Mouse (Mus musculus) intestine, embryonic 14.5 days (tissue): ENCODE data around the gene Bace1. TPM values are rescaled to one million over a fixed set of nuclear protein-coding genes. Genes with fewer than 3 reads are reported as not detected.

Experiments used
- ATAC-seq: fragments of 200-750 bp; cut with Nextera tagmentation; replicated peaks from 2 replicates; pipeline ENCODE4 v1.8.0; 2017; ENCODE audit warnings: low read depth, moderate number of reproducible peaks, moderate TSS enrichment, moderate library complexity; ENCODE audit not compliant: low FRiP score, low TSS enrichment
- DNase-seq: peaks from one replicate; pipeline ENCODE4 v3.0.0-alpha.2; 2018; ENCODE audit warnings: low spot score
- H3K27ac ChIP-seq: fragments of 300-500 bp; sonication (generic); 2 replicates; pipeline ENCODE4 v1.5.1; 2014; ENCODE audit warnings: low read depth, mild to moderate bottlenecking, control low read depth
- H3K27me3 ChIP-seq: fragments of 300-500 bp; sonication (generic); replicated peaks from 2 replicates; pipeline ENCODE4 v1.6.1; 2014; ENCODE audit warnings: low read length, control low read depth; ENCODE audit not compliant: control insufficient read depth, insufficient read depth
- H3K36me3 ChIP-seq: fragments of 300-500 bp; sonication (generic); 2 replicates; pipeline ENCODE4 v1.6.1; 2014; ENCODE audit warnings: low read length, control low read depth; ENCODE audit not compliant: control insufficient read depth, insufficient read depth
- H3K4me1 ChIP-seq: fragments of 300-500 bp; sonication (generic); replicated peaks from 2 replicates; pipeline ENCODE4 v1.6.1; 2014; ENCODE audit warnings: low read length, control low read depth, mixed read lengths; ENCODE audit not compliant: control insufficient read depth, insufficient read depth
- H3K4me2 ChIP-seq: fragments of 300-500 bp; sonication (generic); 2 replicates; pipeline ENCODE4 v1.6.1; 2014; ENCODE audit warnings: low read length
- H3K4me3 ChIP-seq: fragments of 300-500 bp; sonication (generic); 2 replicates; pipeline ENCODE4 v1.5.1; 2014; ENCODE audit warnings: low read depth, low read length, control low read depth, mixed read lengths
- H3K9ac ChIP-seq: fragments of 300-500 bp; sonication (generic); 2 replicates; pipeline ENCODE4 v1.6.1; 2014; ENCODE audit warnings: mild to moderate bottlenecking, low read length
- H3K9me3 ChIP-seq: fragments of 300-500 bp; sonication (generic); 2 replicates; pipeline ENCODE4 v1.6.1; 2016; ENCODE audit warnings: low read length, control low read depth; ENCODE audit not compliant: control insufficient read depth
- WGBS: fragments of 180-500 bp; shearing (Covaris S2); extraction: QIAGEN DNeasy Blood & Tissue Kit; methylation state at CpG from one replicate; pipeline ENCODE4 v1.1.7; 2014; 5-methylcytosine and 5-hydroxymethylcytosine counted together
- polyA plus RNA-seq: library from polyadenylated mRNA; unstranded; fragments of >200 nt; fragmentation: Nextera tagmentation; extraction: Ambion mirVana; gene quantifications from 2 replicates; pipeline ENCODE4 v1.2.1, GENCODE M21; 2014

Gene Bace1
- polyA plus RNA-seq, 1 experiment from 2014 or later = 26.8 TPM

DNA sequence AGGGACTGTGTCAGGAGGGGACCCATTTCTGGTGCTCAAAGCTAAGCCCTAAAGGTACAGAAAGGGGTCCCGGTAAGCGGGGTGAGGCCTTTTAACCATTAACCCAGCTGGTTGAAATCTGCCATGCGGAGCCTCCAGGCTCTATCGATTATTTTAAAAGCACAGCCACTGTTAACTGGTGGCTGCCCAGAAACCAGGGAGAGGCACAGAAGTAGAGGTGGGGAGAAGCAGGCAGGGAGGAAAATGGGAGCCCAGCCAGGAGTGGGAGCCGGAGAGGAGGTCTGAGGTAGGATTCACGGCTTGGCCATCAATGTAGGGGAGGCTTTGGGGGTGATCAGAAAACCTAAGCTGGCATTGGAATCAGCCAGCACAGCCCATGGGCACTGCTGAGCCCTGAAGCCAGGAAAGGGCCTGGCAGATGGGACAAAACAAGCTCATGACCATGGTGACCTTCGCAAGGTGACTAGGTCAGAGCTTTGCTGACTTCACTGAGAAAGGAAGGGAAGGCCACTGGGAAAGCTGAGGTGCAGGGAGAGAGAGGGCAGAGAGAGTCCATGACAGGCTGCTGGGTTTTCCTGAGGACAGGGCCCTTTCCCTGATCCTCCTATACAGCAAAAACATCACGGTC is 12.3 kb downstream of the Bace1 start:
- Histone ChIP-seq H3K27ac (peak overlapping the region; percentile 80), H3K9me3 (no peaks in the 10 kb centered on the region), H3K4me2 (no peak overlapping the region), H3K9ac (no peak overlapping the region), H3K27me3 (no peaks in the 10 kb centered on the region), H3K36me3 (peaks cover 16% of the 10 kb centered on the region), H3K4me3 (no peak overlapping the region), H3K4me1 (peaks cover 5% of the 10 kb centered on the region; the same call in 1 of the 2 replicates)
- DNase-seq = peak; percentile 54
- ATAC-seq = no peak
- 66% methylated on average over 8 of the region's 8 CpGs for WGBS

DNA sequence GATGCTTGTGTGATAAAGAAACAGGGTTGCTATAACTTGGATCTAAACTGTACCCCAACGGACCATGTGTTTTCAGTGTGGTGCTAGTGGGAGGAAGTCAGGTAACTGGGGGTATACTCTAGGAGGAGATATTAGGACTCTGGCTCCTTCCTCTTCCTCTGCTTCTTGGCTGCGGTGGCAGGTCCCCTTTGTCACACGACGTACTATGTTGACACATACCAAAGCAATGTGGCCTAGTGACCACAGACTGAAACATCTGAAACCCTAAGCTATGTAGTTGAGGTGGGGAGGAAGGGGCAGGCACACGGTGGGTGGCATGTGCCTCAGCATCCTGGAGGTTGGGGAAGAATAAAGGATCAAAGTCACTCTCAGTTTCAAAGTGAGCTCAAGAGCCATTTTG is 12.9 kb downstream of the Bace1 start:
- ATAC-seq = no peak

DNA sequence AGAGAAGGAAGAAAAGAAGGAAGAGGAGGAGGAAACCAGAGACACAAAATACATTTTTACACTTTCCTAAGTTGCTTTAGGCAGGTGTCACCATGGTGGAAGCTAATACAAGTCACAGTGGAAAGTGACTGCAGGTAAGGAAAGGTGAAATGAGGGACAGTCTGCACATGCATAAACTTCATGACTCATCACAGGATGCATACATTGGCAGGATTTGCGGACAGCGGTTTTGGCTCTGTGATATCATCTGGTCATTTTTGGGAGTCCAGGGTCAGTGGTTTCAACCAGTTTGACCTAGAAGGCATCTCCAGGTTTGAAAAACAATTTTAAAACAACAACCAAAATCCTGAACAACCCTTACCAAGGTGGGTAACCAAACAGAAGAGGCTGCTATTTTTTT is 13.4 kb downstream of the Bace1 start:
- H3K27ac ChIP-seq = no peak overlapping the region

More for the DNA sequence above, 12.9 kb downstream of the Bace1 start:
- Histone ChIP-seq H3K27me3 (no peaks in the 10 kb centered on the region), H3K4me1 (peaks cover 5% of the 10 kb centered on the region; the same call in 1 of the 2 replicates), H3K36me3 (peaks cover 16% of the 10 kb centered on the region), H3K27ac (peak overlapping the region; percentile 80; the same call in 1 of the 2 replicates), H3K9me3 (no peaks in the 10 kb centered on the region), H3K4me2 (no peak overlapping the region), H3K9ac (no peak overlapping the region), H3K4me3 (no peak overlapping the region)
- DNase-seq = no peak
- 65% methylated on average over 5 of the region's 5 CpGs for WGBS

DNA sequence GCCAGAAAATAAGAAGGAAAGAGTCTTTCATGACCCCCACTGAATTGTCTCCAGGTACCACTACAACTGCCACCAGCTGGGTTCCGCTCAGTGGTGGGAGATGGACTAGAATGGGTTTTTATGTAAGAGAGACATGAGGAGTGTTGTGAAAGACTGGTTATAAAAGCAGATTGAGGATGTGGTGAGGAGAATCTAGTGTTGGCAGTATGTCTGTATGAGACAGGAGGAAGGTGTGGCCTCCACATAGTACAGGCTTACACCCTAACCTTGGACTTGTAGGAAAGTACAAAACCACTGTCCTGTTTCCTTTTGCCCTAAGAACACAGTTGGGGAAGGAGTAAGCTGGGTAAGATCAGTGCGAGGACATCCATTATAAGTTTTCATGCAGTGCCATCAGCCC is 15.3 kb downstream of the Bace1 start:
- DNase-seq (no peak), ATAC-seq (no peak)
- WGBS = 98% methylated on average over 2 of the region's 2 CpGs
- no peak overlapping the region for H3K27ac ChIP-seq
- no peaks in the 10 kb centered on the region for H3K9me3 ChIP-seq
- no peak overlapping the region for H3K4me2 ChIP-seq
- no peak overlapping the region for H3K4me3 ChIP-seq
- H3K27me3 ChIP-seq = no peaks in the 10 kb centered on the region
- H3K9ac ChIP-seq = no peak overlapping the region
- H3K36me3 ChIP-seq = peaks cover 37% of the 10 kb centered on the region
- peaks cover 5% of the 10 kb centered on the region; the same call in 1 of the 2 replicates for H3K4me1 ChIP-seq

More for the DNA sequence above, 13.4 kb downstream of the Bace1 start:
- H3K9me3 ChIP-seq = no peaks in the 10 kb centered on the region
- peaks cover 5% of the 10 kb centered on the region; the same call in 1 of the 2 replicates for H3K4me1 ChIP-seq
- ATAC-seq (no peak), DNase-seq (no peak)
- no peak overlapping the region for H3K4me2 ChIP-seq
- no peak overlapping the region for H3K9ac ChIP-seq
- peaks cover 18% of the 10 kb centered on the region for H3K36me3 ChIP-seq
- no peak overlapping the region for H3K4me3 ChIP-seq
- H3K27me3 ChIP-seq = no peaks in the 10 kb centered on the region
- 92% methylated on average over 2 of the region's 2 CpGs for whole genome bisulfite sequencing

DNA sequence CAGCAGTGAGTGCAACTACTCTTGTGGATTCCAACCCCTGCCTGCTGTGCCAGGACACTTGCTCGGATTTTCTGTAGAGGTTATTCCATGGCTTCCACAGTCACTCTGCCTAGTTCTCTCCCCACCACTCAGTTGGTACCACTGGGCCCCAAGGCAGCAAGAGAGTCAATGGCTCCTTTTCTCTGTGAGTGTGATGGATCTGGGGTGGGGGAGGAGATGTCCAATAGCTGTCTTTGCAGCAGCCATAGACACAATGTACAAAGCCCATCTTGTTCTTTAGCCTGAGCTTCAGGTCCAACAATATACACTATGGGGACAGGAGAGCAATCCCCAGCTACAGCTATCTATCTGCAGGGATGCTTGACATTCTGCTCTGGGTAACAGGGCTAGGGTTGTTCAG is 15.8 kb downstream of the Bace1 start:
- no peaks in the 10 kb centered on the region for H3K9me3 ChIP-seq
- no peak overlapping the region for H3K27ac ChIP-seq
- peaks cover 41% of the 10 kb centered on the region for H3K36me3 ChIP-seq
- H3K4me3 ChIP-seq = no peak overlapping the region
- DNase-seq (no peak), ATAC-seq (no peak)
- H3K9ac ChIP-seq = no peak overlapping the region
- H3K4me1 ChIP-seq = peaks cover 5% of the 10 kb centered on the region; the same call in 1 of the 2 replicates
- no peaks in the 10 kb centered on the region for H3K27me3 ChIP-seq
- 90% methylated on average over 1 of the region's 1 CpGs for WGBS
- no peak overlapping the region for H3K4me2 ChIP-seq

DNA sequence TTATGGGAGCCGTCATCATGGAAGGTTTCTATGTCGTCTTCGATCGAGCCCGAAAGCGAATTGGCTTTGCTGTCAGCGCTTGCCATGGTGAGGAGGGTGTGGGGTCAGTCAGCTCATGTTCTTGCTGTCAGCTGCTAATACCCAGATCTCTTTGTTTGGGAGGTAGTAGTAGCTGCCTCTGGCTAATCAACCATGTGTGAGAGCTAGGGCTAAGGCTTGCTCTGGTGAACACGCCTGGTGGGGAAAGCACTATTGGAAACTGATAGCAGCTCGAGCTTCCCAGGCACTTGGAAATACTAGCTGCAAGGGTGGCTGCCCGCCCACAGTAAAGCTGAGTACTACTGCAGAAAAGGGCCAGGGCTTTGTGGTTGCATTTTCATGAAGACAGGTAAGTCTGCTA is 21.0 kb downstream of the Bace1 start:
- no peaks in the 10 kb centered on the region for H3K27me3 ChIP-seq
- no peaks in the 10 kb centered on the region for H3K4me1 ChIP-seq
- H3K9ac ChIP-seq = no peak overlapping the region
- ATAC-seq = no peak
- WGBS = 93% methylated on average over 10 of the region's 10 CpGs
- H3K4me3 ChIP-seq = no peak overlapping the region
- no peaks in the 10 kb centered on the region for H3K9me3 ChIP-seq
- H3K4me2 ChIP-seq = no peak overlapping the region
- no peak overlapping the region for H3K27ac ChIP-seq
- no peak for DNase-seq
- peaks cover 82% of the 10 kb centered on the region for H3K36me3 ChIP-seq

DNA sequence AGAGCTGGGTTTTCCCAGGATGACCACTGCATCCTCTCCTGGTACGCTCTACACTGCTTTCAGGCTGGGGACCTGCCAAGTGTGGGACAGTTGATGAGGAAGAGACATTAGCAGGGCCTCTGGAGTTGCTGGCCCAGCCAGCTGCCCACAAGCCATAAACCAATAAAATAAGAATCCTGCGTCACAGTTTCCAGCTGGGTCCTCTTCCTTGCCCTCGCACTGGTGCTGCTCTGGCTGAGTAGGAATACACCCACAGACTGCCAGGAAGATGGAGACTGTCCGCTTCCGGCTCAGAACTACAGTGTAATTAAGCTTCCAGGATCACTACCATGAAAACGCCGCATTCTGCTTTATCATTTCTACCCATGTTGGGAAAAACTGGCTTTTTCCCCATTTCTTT is 23.4 kb downstream of the Bace1 start:
- Histone ChIP-seq H3K4me2 (no peak overlapping the region), H3K9me3 (no peaks in the 10 kb centered on the region), H3K36me3 (peaks cover 94% of the 10 kb centered on the region), H3K27ac (no peak overlapping the region), H3K4me1 (no peaks in the 10 kb centered on the region), H3K4me3 (no peak overlapping the region), H3K27me3 (no peaks in the 10 kb centered on the region), H3K9ac (no peak overlapping the region)
- DNase-seq (no peak), ATAC-seq (no peak)
- 73% methylated on average over 7 of the region's 7 CpGs for WGBS

DNA sequence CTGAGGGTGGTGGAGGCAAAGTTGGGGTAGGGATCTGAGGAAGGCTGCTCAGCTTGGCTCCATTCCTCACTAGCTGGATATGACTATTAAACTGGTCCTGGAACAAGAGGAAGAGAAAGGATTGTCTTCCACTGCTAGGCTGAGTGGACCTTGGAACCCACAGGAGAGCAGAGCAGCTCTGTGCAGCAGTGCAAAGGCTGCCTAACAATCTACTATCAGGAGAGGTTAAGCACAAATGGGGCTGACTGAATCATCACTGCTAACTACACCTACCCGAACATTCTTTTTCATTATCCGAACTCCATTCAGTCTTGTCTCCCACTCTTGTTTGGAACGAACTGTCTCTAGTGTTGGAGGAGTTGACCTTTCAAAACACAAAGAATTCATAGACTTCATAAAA is 30.8 kb downstream of the Bace1 start:
- no peak overlapping the region for H3K27ac ChIP-seq
- H3K27me3 ChIP-seq = no peaks in the 10 kb centered on the region
- no peaks in the 10 kb centered on the region for H3K4me1 ChIP-seq
- H3K4me3 ChIP-seq = no peak overlapping the region
- H3K9me3 ChIP-seq = no peaks in the 10 kb centered on the region
- ATAC-seq (no peak), DNase-seq (no peak)
- no peak overlapping the region for H3K9ac ChIP-seq
- WGBS = 94% methylated on average over 3 of the region's 3 CpGs
- peaks cover 91% of the 10 kb centered on the region for H3K36me3 ChIP-seq
- no peak overlapping the region for H3K4me2 ChIP-seq

DNA sequence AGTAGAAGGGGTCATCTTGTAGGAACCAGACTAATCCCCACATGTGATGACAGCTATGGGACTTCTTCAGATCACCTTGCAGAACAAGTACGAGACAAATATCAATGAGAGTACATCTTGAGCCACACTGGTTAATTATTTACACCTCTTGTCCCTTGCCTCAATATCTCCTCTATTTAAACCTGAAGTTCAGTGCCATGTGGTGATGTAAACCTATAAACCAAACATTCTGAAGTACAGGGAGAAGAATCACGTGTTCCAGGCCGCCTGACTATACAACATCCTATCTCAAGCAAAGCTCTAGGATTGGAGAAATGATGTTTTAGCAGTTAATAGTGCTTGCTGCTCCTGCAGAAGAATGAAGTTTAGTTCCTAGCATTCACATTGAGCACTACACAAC is 31.9 kb downstream of the Bace1 start:
- Histone ChIP-seq H3K4me3 (no peak overlapping the region), H3K9ac (no peak overlapping the region), H3K27me3 (no peaks in the 10 kb centered on the region), H3K36me3 (peaks cover 91% of the 10 kb centered on the region), H3K9me3 (no peaks in the 10 kb centered on the region), H3K4me2 (no peak overlapping the region), H3K27ac (no peak overlapping the region), H3K4me1 (no peaks in the 10 kb centered on the region)
- no peak for DNase-seq
- WGBS = 71% methylated on average over 3 of the region's 3 CpGs
- no peak for ATAC-seq
